Mouse (Mus musculus) Patski (cell line): ENCODE data around the gene Ifi202b. TPM values are rescaled to one million over a fixed set of nuclear protein-coding genes. Genes with fewer than 3 reads are reported as not detected.
A peak's percentile ranks its signal among the peaks of the same experiment; 100 is the strongest.
"Not testable (repeated sequence)": the region's sequence is repeated elsewhere in the genome, so short reads cannot be mapped to it uniquely, and the experiment has no call there.

Source experiments
- ATAC-seq: fragments of 100-300 bp; one replicate; pipeline ENCODE4 v1.8.0; 2021
- CTCF ChIA-PET: fragments of 350-600 bp; sonication (Branson Sonifier 250); formaldehyde crosslinking; loops from one replicate; lab custom pipeline; 2022; ENCODE audit warnings: inconsistent platforms; lab: Charles Lee
- POLR2A ChIA-PET: fragments of 350-600 bp; sonication (Branson Sonifier 250); formaldehyde crosslinking; loops from one replicate; lab custom pipeline; 2022; ENCODE audit warnings: antibody characterized with exemption, inconsistent platforms; lab: Charles Lee
- DNase-seq: peaks from one replicate; pipeline ENCODE4 v3.0.0-alpha.2; 2011; ENCODE audit warnings: low read depth, low spot score
- H3K27me3 ChIP-seq: fragments of 371-371 bp; one replicate; pipeline ENCODE4 v1.5.1; 2021
- CTCF ChIP-seq: fragments of 100-300 bp; IDR thresholded peaks from one replicate; pipeline ENCODE4 v1.5.1; 2021
- in situ Hi-C: fragments of 300-500 bp; cut with MboI; formaldehyde crosslinking; loops from 3 replicates; pipeline ENCODE4 v1.11.1; 2018; ENCODE audit warnings: low pct_unique_long_range_greater_than_20kb, mixed read lengths
- polyA plus RNA-seq: library from polyadenylated mRNA; unstranded; gene quantifications from one replicate; pipeline ENCODE4 v1.2.3, GENCODE M21; 2021

Ifi202b gene
- polyA plus RNA-seq, 1 experiment from 2014 or later: 8.1 TPM

- ATAC-seq (no peak), DNase-seq (no peak)
- CTCF ChIA-PET: no interaction called here
- H3K27me3 ChIP-seq: peaks cover 3% of the 10 kb centered on the region
- POLR2A ChIA-PET: no interaction called here
- in situ Hi-C loops: loop anchor here (10.0 kb wide), 1 partner anchor 140 kb away; the partner anchor contains the start of gene Olfr427
- no peak for TF ChIP-seq CTCF
Observed at GRCm38 (mm10) chr1:173955071-173955796, 27.3 kb downstream of the Ifi202b start.

GRCm38 (mm10) chr1:173953563-173953962 is 29.0 kb downstream of the Ifi202b start:
- CTCF ChIA-PET: no interaction called here
- POLR2A ChIA-PET: no interaction called here
- in situ Hi-C loops: loop anchor here (10.0 kb wide), 1 partner anchor 141 kb away; the partner anchor contains the start of gene Olfr427
- TF ChIP-seq CTCF: no peak
- DNase-seq (no peak), ATAC-seq (no peak)
- H3K27me3 ChIP-seq: peaks cover 3% of the 10 kb centered on the region

GRCm38 (mm10) chr1:173949044-173949443 is 33.5 kb downstream of the Ifi202b start:
- CTCF ChIA-PET, ATAC-seq, DNase-seq, POLR2A ChIA-PET, H3K27me3 ChIP-seq: not testable (repeated sequence)
- in situ Hi-C loops: loop anchor here (5.0 kb wide), 1 partner anchor 142 kb away; no protein-coding TSS in a partner anchor

- CTCF ChIA-PET, ATAC-seq, H3K27me3 ChIP-seq, DNase-seq, POLR2A ChIA-PET: not testable (repeated sequence)
- in situ Hi-C loops: loop anchor here (5.0 kb wide), 1 partner anchor 65 kb away; no protein-coding TSS in a partner anchor
Observed at GRCm38 (mm10) chr1:173942780-173943066, 39.8 kb downstream of the Ifi202b start.

GRCm38 (mm10) chr1:173941924-173942779 is 40.4 kb downstream of the Ifi202b start, which contains the start of the genes Mndal and Ifi203:
Gene Mndal (minus strand): TSS chr1:173942491.
Gene Ifi203 (minus strand): TSS chr1:173942672.
- DNase-seq, H3K27me3 ChIP-seq, CTCF ChIA-PET, POLR2A ChIA-PET: not testable (repeated sequence)
- ATAC-seq: peak; percentile 65
- in situ Hi-C loops: loop anchor here (5.0 kb wide), 1 partner anchor 65 kb away; no protein-coding TSS in a partner anchor

- CTCF ChIA-PET, POLR2A ChIA-PET, ATAC-seq, H3K27me3 ChIP-seq, DNase-seq: not testable (repeated sequence)
- in situ Hi-C loops: loop anchor here (5.0 kb wide), 1 partner anchor 64 kb away; no protein-coding TSS in a partner anchor
Observed at GRCm38 (mm10) chr1:173941522-173941921, 41.0 kb downstream of the Ifi202b start.

- CTCF ChIA-PET, DNase-seq, POLR2A ChIA-PET, ATAC-seq, H3K27me3 ChIP-seq, in situ Hi-C loops: not testable (repeated sequence)
Observed at GRCm38 (mm10) chr1:173919279-173919678, 63.3 kb downstream of the Ifi202b start.

- TF ChIP-seq CTCF: no peak
- ATAC-seq: no peak
- ChIA-PET CTCF (no interaction called here), POLR2A (no interaction called here)
- no peaks in the 10 kb centered on the region for H3K27me3 ChIP-seq
- no peak for DNase-seq
- in situ Hi-C loops: loop anchor here (5.0 kb wide), 1 partner anchor 147 kb away; the partner anchor contains the start of gene Ifi204
Observed at GRCm38 (mm10) chr1:173914559-173914958, 68.0 kb downstream of the Ifi202b start.

- CTCF ChIA-PET, POLR2A ChIA-PET, H3K27me3 ChIP-seq: not testable (repeated sequence)
- in situ Hi-C loops: loop anchor here (5.0 kb wide), 1 partner anchor 146 kb away; the partner anchor contains the start of gene Ifi204
- DNase-seq (peak; percentile 81), ATAC-seq (peak; percentile 78)
Observed at GRCm38 (mm10) chr1:173913256-173913791, 69.2 kb downstream of the Ifi202b start.

Other genes starting within 250 kb of the Ifi202b start
- 0.40 TPM for gene Ifi207, start 241.0 kb downstream of the Ifi202b start, polyA plus RNA-seq
- gene Ifi204, start 215.8 kb downstream of the Ifi202b start, polyA plus RNA-seq: 6.5 TPM
- 2.7 TPM for gene Ifi211, start 69.7 kb downstream of the Ifi202b start, polyA plus RNA-seq
- 0.85 TPM for gene Mndal, start 40.3 kb downstream of the Ifi202b start, polyA plus RNA-seq
- gene Ifi203, start 40.1 kb downstream of the Ifi202b start, polyA plus RNA-seq: 0.77 TPM
- gene Ifi205, start 49.1 kb upstream of the Ifi202b start, polyA plus RNA-seq: 0.05 TPM
- gene Olfr433, start 58.0 kb upstream of the Ifi202b start, polyA plus RNA-seq: not detected
- not detected for gene Olfr432, start 66.5 kb upstream of the Ifi202b start, polyA plus RNA-seq
- not detected for gene Olfr430, start 83.9 kb upstream of the Ifi202b start, polyA plus RNA-seq
- not detected for gene Olfr429, start 101.6 kb upstream of the Ifi202b start, polyA plus RNA-seq
- gene Olfr427, start 114.1 kb upstream of the Ifi202b start, polyA plus RNA-seq: not detected
- gene Olfr231, start 138.4 kb upstream of the Ifi202b start, polyA plus RNA-seq: not detected
- not detected for gene Olfr424, start 148.8 kb upstream of the Ifi202b start, polyA plus RNA-seq
- not detected for gene Olfr420, start 172.9 kb upstream of the Ifi202b start, polyA plus RNA-seq
- gene Spta1, start 190.0 kb upstream of the Ifi202b start, polyA plus RNA-seq: not detected